In the genomic region with DNA sequence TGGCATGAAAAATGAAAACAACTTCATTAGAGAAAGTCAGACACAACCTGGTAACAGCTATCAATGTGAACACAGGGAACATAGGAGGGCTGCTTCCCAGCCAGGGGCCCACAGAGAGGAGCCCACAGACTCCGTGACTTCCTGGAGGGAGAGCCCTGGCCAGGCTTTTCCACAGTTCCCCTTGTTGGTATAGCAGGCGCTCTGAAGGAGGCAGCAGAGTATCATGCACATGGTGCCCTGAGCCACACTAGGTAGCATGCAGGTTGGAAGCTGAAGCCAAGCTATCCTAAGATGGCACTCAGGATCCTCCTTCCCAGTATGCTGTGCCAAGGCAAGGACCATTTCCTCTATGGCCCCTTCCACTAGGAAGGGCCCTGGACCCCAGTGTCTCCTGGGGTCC, we compare ENCODE assay signal across 11 mouse cellular contexts. TPM values are rescaled to one million over a fixed set of nuclear protein-coding genes. Genes with fewer than 3 reads are reported as not detected.
DNase-seq lines count a peak whose midpoint lies in the region; ATAC-seq and TF ChIP-seq lines count a peak whose summit lies in the region.
"Had no signal": no experiment of that assay in that cellular context is flagged by ENCODE, and none has a peak within 500 bp of the region (broad histone marks: within the 10 kb centered on the region; RNA-seq: fewer than 3 reads in every experiment).

No protein-coding gene starts in this region.

- peaks cover 5% of the 10 kb centered on the region for H3K36me3 ChIP-seq in testis, adult 2 months (ENCODE audit: control insufficient read depth, insufficient read depth, low read length)
- H3K36me3 ChIP-seq in stomach, postnatal 0 days (ENCODE audit: control insufficient read depth, insufficient read depth, low read length): peaks cover 25% of the 10 kb centered on the region

- no peaks in the 10 kb centered on the region for H3K27me3 ChIP-seq in testis, adult 2 months (ENCODE audit: control insufficient read depth, insufficient read depth, low read length)
- H3K27me3 ChIP-seq in stomach, postnatal 0 days (ENCODE audit: control insufficient read depth, insufficient read depth, low read length): no peaks in the 10 kb centered on the region
- H3K27me3 ChIP-seq: hindbrain, embryonic 12.5 days had no signal

- TF ChIP-seq CTCF in gastrocnemius, adult 2 months (IDR thresholded peaks at IDR 0.05): peak; percentile 67
- peak; percentile 52 for TF ChIP-seq CTCF in left cerebral cortex, adult 2 months (IDR thresholded peaks at IDR 0.05)
- TF ChIP-seq CTCF in testis, adult 2 months (IDR thresholded peaks at IDR 0.05; ENCODE audit: control insufficient read depth, insufficient read depth, insufficient replicate concordance, low read depth, low read length): peak; percentile 16; the same call in 1 of the 2 replicates
- TF ChIP-seq CTCF in stomach, postnatal 0 days (IDR thresholded peaks at IDR 0.05; ENCODE audit: low read depth): peak; percentile 63

- no peak overlapping the region for H3K9ac ChIP-seq in stomach, postnatal 0 days (ENCODE audit: low read length)
- H3K9ac ChIP-seq: hindbrain, embryonic 12.5 days had no signal

- no peak overlapping the region for H3K4me3 ChIP-seq in gastrocnemius, adult 2 months
- no peak overlapping the region for H3K4me3 ChIP-seq in left cerebral cortex, adult 2 months
- H3K4me3 ChIP-seq in testis, adult 2 months (ENCODE audit: control insufficient read depth, low read depth, low read length): peak overlapping the region; percentile 30
- H3K4me3 ChIP-seq in stomach, postnatal 0 days (ENCODE audit: low read depth, low read length): no peak overlapping the region
- H3K4me3 ChIP-seq: hindbrain, embryonic 12.5 days had no signal

- TF ChIP-seq EP300 in stomach, postnatal 0 days (optimal IDR thresholded peaks at IDR 0.05): no peak

- DNase-seq in gastrocnemius, adult 2 months: peak; percentile 55
- DNase-seq in gastrocnemius, postnatal 36 days: no peak
- no peak for DNase-seq in left cerebral cortex, adult 2 months (ENCODE audit: extremely low spot score in 1 of 2, low spot score in 2 of 2)
- no peak for DNase-seq in left cerebral cortex, postnatal 36 days (ENCODE audit: low spot score in 2 of 2)
- DNase-seq in testis, postnatal 14 days (ENCODE audit: low spot score): no peak
- DNase-seq in stomach, postnatal 0 days (ENCODE audit: low spot score): no peak
- no peak for DNase-seq in kidney, adult 8-10 months
- DNase-seq: kidney, postnatal 14 days; right cerebral cortex, postnatal 25 days had no signal

- intact Hi-C loops in gastrocnemius, adult 2 months (cut with DNase I): loop anchor here (5.0 kb wide), 1 partner anchor 134 kb away; no protein-coding TSS in a partner anchor
- intact Hi-C loops in gastrocnemius, postnatal 36 days (cut with DNase I): loop anchor here (5.0 to 10.0 kb wide), 2 partner anchors 134 to 221 kb away; no protein-coding TSS in a partner anchor
- intact Hi-C loops in left cerebral cortex, adult 2 months (cut with DNase I): loop anchor here (5.0 kb wide), 1 partner anchor 134 kb away; no protein-coding TSS in a partner anchor
- intact Hi-C loops in left cerebral cortex, postnatal 36 days (cut with DNase I): loop anchor here (5.0 kb wide), 1 partner anchor 129 kb away; a partner anchor contains a TSS

- whole genome bisulfite sequencing in stomach, postnatal 0 days: 82% methylated on average over 2 of the region's 2 CpGs

- H3K9me3 ChIP-seq in stomach, postnatal 0 days (ENCODE audit: control insufficient read depth, low read length): no peaks in the 10 kb centered on the region
- H3K9me3 ChIP-seq: hindbrain, embryonic 12.5 days had no signal

- H3K4me1 ChIP-seq in testis, adult 2 months (ENCODE audit: control insufficient read depth, insufficient read depth, low read length): no peaks in the 10 kb centered on the region
- no peaks in the 10 kb centered on the region for H3K4me1 ChIP-seq in stomach, postnatal 0 days (replicated peaks; ENCODE audit: control insufficient read depth, insufficient read depth)
- H3K4me1 ChIP-seq: hindbrain, embryonic 12.5 days had no signal

- TF ChIP-seq POLR2A in testis, adult 2 months (IDR thresholded peaks at IDR 0.05; ENCODE audit: control insufficient read depth, low read depth, low read length): no peak

- ATAC-seq in stomach, postnatal 0 days (ENCODE audit: low FRiP score, low TSS enrichment): no peak

- peak overlapping the region; percentile 77 for H3K27ac ChIP-seq in gastrocnemius, adult 2 months
- no peak overlapping the region for H3K27ac ChIP-seq in left cerebral cortex, adult 2 months
- H3K27ac ChIP-seq in testis, adult 2 months (ENCODE audit: control insufficient read depth, insufficient read depth, low read depth, low read length): no peak overlapping the region
- no peak overlapping the region for H3K27ac ChIP-seq in stomach, postnatal 0 days (replicated peaks)
- H3K27ac ChIP-seq: hindbrain, embryonic 12.5 days had no signal

- no peak overlapping the region for H3K4me2 ChIP-seq in stomach, postnatal 0 days (replicated peaks; ENCODE audit: low read depth)
- H3K4me2 ChIP-seq: hindbrain, embryonic 12.5 days had no signal

RNA-seq across cellular contexts. Expression of a gene that starts 33.6 kb away (rescaled TPM):
- total RNA-seq in gastrocnemius, adult 2 months (2021): 1 to 10 TPM; 6.0 to 6.7 TPM
- 1 to 10 TPM; 5.7 to 6.1 TPM for total RNA-seq in gastrocnemius, postnatal 36 days (2021)
- 10 to 100 TPM; 19.5 to 21.5 TPM for total RNA-seq in left cerebral cortex, adult 2 months (2021)
- total RNA-seq in left cerebral cortex, postnatal 36 days (2021): 10 to 100 TPM; 18.9 to 22.3 TPM
- polyA plus RNA-seq in testis, adult 2 months (2012; rRNA removed): 139 and 142 TPM in 2 replicates
- 57.0 and 60.3 TPM in 2 replicates for polyA plus RNA-seq in stomach, postnatal 0 days (2015; fragmentation: Nextera tagmentation; extraction: Ambion mirVana)

Comparison
In these comparisons a context has a peak if more than half of its experiments do, and no peak if none do; other contexts are left out.
1. CTCF ChIP-seq: peak in every context shown above with its lines; median percentile 67 in gastrocnemius, adult 2 months; 63 in stomach, postnatal 0 days; 52 in left cerebral cortex, adult 2 months; 16 in testis, adult 2 months.